Mouse (Mus musculus) lung, postnatal 0 days (tissue): Measurements from ENCODE around the gene Tnpo2.

Experiments
- CTCF ChIP-seq: IDR thresholded peaks from 2 replicates; pipeline ENCODE4 v1.5.1; 2016; ENCODE audit warnings: antibody characterized with exemption, mild to moderate bottlenecking
- EP300 ChIP-seq: IDR thresholded peaks from 2 replicates; pipeline ENCODE4 v1.6.1; 2016; ENCODE audit warnings: antibody characterized with exemption, mild to moderate bottlenecking, control low read depth

DNA sequence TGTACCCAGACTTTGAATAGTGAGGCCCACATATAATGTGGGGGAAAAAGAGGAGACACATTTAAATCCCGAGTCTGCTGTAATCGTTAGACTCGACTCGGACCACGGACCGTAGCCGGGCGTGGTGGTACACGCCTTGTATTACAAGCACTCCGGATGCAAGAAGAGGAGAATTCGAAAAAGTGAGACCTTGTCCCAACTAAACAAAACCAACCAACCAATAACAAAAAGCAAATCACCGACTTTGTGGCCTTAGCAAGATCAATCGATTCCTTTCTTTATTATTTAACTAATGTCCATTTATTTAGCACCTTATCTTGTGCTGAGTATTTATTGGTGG, 9.2 kb upstream of the Tnpo2 start:
- no peak for TF ChIP-seq CTCF
- TF ChIP-seq EP300 = no peak
